Mouse (Mus musculus): ENCODE measurements around the gene Krt87.

DNA sequence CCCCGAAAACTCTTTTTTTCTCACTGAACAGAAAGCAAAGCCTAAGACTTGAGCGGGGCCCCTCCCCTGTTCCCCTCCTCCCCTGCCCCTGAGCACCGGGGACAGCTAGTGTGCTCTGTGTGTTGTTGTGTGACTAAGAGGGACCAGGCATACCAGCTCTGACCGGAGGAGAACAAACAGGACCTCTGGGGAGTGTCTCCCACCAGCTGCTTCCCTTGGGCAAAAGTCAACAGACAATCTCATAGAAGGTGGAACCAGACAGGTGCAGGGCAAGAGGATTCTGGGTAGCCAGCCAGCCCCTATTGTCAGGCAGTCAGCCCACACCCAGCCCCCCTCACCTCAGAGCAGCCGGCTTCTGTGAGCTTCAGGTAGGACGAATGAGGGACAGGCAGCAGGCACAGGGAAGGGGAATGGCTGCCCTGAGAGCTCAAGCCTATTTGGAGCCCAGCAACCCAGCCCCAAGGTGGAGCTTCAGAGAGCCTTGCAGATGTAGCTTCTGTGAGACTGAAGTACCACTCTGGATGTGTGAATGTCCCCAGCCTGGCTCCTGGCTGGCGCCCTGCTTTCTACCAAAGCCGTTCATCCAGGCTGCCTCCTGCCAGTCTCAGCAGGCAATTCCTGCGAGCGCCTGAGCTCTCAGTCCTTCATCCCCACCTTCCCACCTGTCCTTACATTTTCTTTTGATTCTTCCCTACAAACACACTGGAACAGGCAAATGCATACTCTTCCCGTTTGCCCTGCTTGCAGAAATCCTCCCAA, 23.6 kb downstream of the Krt87 start:
- TF ChIP-seq GATA1 (IDR thresholded peaks at IDR 0.05; ENCODE audit: low read length) (no peak), TAL1 (IDR thresholded peaks at IDR 0.05; ENCODE audit: low read length) (no peak)

All from erythroblast, embryonic 14.5 days (primary cell).